ENCODE assay signal across 11 mouse cellular contexts in genomic region chr17:29167371-29167770, GRCm38 (mm10). TPM values are rescaled to one million over a fixed set of nuclear protein-coding genes. Genes with fewer than 3 reads are reported as not detected.
DNase-seq lines count a peak whose midpoint lies in the region; ATAC-seq lines count a peak whose summit lies in the region.
"Had no signal": no experiment of that assay in that cellular context is flagged by ENCODE, and none has a peak within 500 bp of the region (broad histone marks: within the 10 kb centered on the region; RNA-seq: fewer than 3 reads in every experiment).

No protein-coding gene starts in this region.

- no peak for ATAC-seq in cerebellum, adult (ENCODE audit: insufficient number of reproducible peaks, low FRiP score, low TSS enrichment)

- DNase-seq in spleen, adult 18-20 months, result peak; percentile 83 to 87
- DNase-seq in spleen, adult 12 weeks (ENCODE audit: low spot score), result no peak
- peak; percentile 62 to 76 for DNase-seq in kidney, postnatal 4 days
- peak; percentile 92 to 93 for DNase-seq in spleen, postnatal 36 days (ENCODE audit: low spot score in 2 of 2)
- DNase-seq in gastrocnemius, postnatal 10 days, result no peak
- no peak for DNase-seq in adrenal gland, adult 8-10 months
- DNase-seq: adrenal gland, postnatal 36 days; cerebellum, postnatal 36 days; gastrocnemius, postnatal 25 days had no signal

RNA-seq across cellular contexts. Expression of gene Rab44, which starts 53.4 kb away (rescaled TPM):
- total RNA-seq in gastrocnemius, postnatal 10 days (2021), result 1 to 10 TPM in 1 of 2 experiments, under 1 TPM in 1; 0.68 to 1.6 TPM
- total RNA-seq in adrenal gland, adult 8-10 months (2022), result under 1 TPM; 0.15 to 0.87 (median 0.39) TPM
- total RNA-seq: layer of hippocampus, adult 18-20 months had no signal

Comparison
In these comparisons a context has a peak if more than half of its experiments do, and no peak if none do; other contexts are left out.
1. DNase-seq: peak in spleen, adult 18-20 months (2 of 2), kidney, postnatal 4 days (2 of 2) and spleen, postnatal 36 days (2 of 2); none in spleen, adult 12 weeks (single experiment), gastrocnemius, postnatal 10 days (single experiment) and adrenal gland, adult 8-10 months (single experiment).